Mouse (Mus musculus) ES-E14 (cell line): ENCODE measurements around the gene Zfp472. TPM values are rescaled to one million over a fixed set of nuclear protein-coding genes. Genes with fewer than 3 reads are reported as not detected.

Experiments
- DNase-seq: peaks from one replicate; pipeline ENCODE4 v3.0.0-alpha.2; 2013; ENCODE audit warnings: low read depth, low spot score
- H3K27ac ChIP-seq: 2 replicates; pipeline ENCODE4 v1.5.1; 2012; ENCODE audit warnings: low read depth, mild to moderate bottlenecking, low read length, moderate library complexity, mixed read lengths; ENCODE audit not compliant: poor library complexity, insufficient read depth, severe bottlenecking
- H3K36me3 ChIP-seq: 2 replicates; pipeline ENCODE4 v1.6.1; 2012; ENCODE audit warnings: mild to moderate bottlenecking, low read length, moderate library complexity, mixed read lengths; ENCODE audit not compliant: control insufficient read depth, poor library complexity, insufficient read depth, severe bottlenecking
- H3K4me1 ChIP-seq, 2 experiments: fragments of 150-350 bp in 1 of 2; sonication (generic) in 1 of 2; 2 replicates each; pipeline ENCODE4 v1.6.1; 2012; ENCODE audit warnings: low read length in 2 of 2, mild to moderate bottlenecking in 1 of 2, mixed read lengths in 1 of 2; ENCODE audit not compliant: control insufficient read depth in 2 of 2, insufficient read depth in 2 of 2, poor library complexity in 1 of 2
- H3K4me3 ChIP-seq, 2 experiments: fragments of 150-350 bp in 1 of 2; sonication (generic) in 1 of 2; 2 replicates each; pipeline ENCODE4 v1.5.1; 2012; ENCODE audit warnings: low read length in 2 of 2, low read depth in 1 of 2, mild to moderate bottlenecking in 1 of 2, mixed read lengths in 1 of 2; ENCODE audit not compliant: insufficient read depth in 1 of 2, poor library complexity in 1 of 2, severe bottlenecking in 1 of 2
- H3K9ac ChIP-seq: 2 replicates; pipeline ENCODE4 v1.6.1; 2012; ENCODE audit warnings: low read depth, mild to moderate bottlenecking, low read length, mixed read lengths; ENCODE audit not compliant: poor library complexity, insufficient read depth, severe bottlenecking
- H3K9me3 ChIP-seq: fragments of 150-350 bp; sonication (generic); 2 replicates; pipeline ENCODE4 v1.6.1; 2012; ENCODE audit warnings: low read depth, mild to moderate bottlenecking, low read length; ENCODE audit not compliant: control insufficient read depth, insufficient read depth
- CHD2 ChIP-seq: IDR thresholded peaks from 2 replicates; pipeline ENCODE4 v1.6.1; 2014; ENCODE audit warnings: mild to moderate bottlenecking, low read depth, low read length, inconsistent platforms
- HCFC1 ChIP-seq: IDR thresholded peaks from 2 replicates; pipeline ENCODE4 v1.6.1; 2012; ENCODE audit warnings: low read length, inconsistent platforms, borderline replicate concordance; ENCODE audit not compliant: insufficient read depth
- MAFK ChIP-seq: IDR thresholded peaks from 2 replicates; pipeline ENCODE4 v1.6.1; 2014; ENCODE audit warnings: mild to moderate bottlenecking, low read depth, low read length, inconsistent platforms; ENCODE audit not compliant: insufficient read depth
- ZC3H11A ChIP-seq: IDR thresholded peaks from 2 replicates; pipeline ENCODE4 v1.6.1; 2012; ENCODE audit warnings: low read depth, mild to moderate bottlenecking, inconsistent platforms, low read length, borderline replicate concordance
- ZNF384 ChIP-seq: IDR thresholded peaks from 2 replicates; pipeline ENCODE4 v1.6.1; 2012; ENCODE audit warnings: low read depth, low read length, inconsistent platforms
- in situ Hi-C, 2 experiments: fragments of 600-800 bp; cut with MboI; formaldehyde crosslinking; loops; one replicate each; pipeline ENCODE4 v1.15.1; 2025; ENCODE audit warnings: low sequenced_read_pairs in 2 of 2, inconsistent platforms in 1 of 2; ENCODE audit not compliant: unreplicated experiment in 2 of 2
- total RNA-seq: library from RNA; depleted of rRNA; stranded (reverse); fragments of 300-350 nt; gene quantifications from 2 replicates; pipeline ENCODE4 v1.2.3, GENCODE M21; 2012

Zfp472 gene
- total RNA-seq, 1 experiment: 9.0 TPM

DNA sequence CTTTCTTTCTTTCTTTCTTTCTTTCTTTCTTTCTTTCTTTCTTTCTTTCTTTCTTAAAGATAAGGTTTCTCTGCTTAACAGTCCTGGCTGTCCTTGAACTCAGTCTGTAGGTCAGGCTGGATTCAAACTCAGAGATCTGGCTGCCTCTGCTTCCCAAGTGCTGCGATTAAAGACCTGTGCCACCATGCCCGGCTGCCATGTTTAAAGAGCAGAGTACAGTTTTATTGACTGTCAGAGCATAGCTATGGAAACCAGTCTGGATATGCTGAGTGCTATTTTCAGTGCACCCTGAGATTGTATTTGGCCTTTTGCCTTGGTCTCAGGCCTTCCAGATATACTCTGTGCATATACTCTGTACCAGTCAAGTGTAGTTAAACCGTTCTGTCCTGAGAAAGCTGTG is 22.0 kb upstream of the Zfp472 start:
- H3K9ac ChIP-seq: no peak overlapping the region
- peaks cover 0 to 5% of the 10 kb centered on the region in 2 experiments; a peak in 1 of 4 replicates for H3K4me1 ChIP-seq
- in situ Hi-C loops: no loop called here
- no peak overlapping the region for H3K4me3 ChIP-seq
- H3K9me3 ChIP-seq: no peaks in the 10 kb centered on the region
- DNase-seq: no peak
- TF ChIP-seq ZC3H11A (no peak), HCFC1 (no peak), CHD2 (no peak), ZNF384 (no peak), MAFK (no peak)
- H3K36me3 ChIP-seq: no peaks in the 10 kb centered on the region
- H3K27ac ChIP-seq: no peak overlapping the region

DNA sequence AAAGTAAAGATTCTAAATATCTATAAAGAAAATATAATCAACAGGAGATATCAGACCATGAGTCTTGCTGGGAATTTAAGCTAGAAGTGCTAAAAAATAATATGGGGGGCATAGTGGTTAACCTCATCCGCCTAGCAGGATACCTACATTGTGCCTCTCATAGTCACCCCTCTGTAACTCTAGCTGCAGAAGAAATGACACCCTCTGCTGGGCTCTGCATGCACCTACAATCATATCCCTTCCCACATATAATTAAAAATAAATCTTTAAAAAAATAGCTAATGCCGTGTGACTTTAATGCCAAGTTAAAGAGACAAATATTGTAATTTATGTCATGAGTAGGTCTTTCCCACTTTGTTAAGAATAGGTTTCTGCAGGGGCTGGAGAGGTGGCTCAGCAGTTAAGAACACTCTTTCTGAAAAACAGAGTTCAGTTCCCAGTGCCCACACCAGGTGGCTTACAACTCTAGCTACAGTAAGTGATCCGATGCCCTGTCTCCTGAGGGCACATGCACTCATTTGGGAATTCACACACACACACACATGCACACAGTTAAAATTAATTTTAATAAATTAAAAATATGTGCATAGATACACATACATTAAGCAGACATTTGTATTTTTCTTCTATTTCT is 21.1 kb upstream of the Zfp472 start:
- in situ Hi-C loops: no loop called here
- no peak overlapping the region for H3K27ac ChIP-seq
- no peaks in the 10 kb centered on the region for H3K36me3 ChIP-seq
- H3K4me3 ChIP-seq: no peak overlapping the region
- peaks cover 0 to 5% of the 10 kb centered on the region in 2 experiments; a peak in 1 of 4 replicates for H3K4me1 ChIP-seq
- TF ChIP-seq MAFK: no peak
- TF ChIP-seq CHD2: no peak
- no peak for TF ChIP-seq HCFC1
- TF ChIP-seq ZC3H11A: no peak
- no peak for DNase-seq
- no peaks in the 10 kb centered on the region for H3K9me3 ChIP-seq
- H3K9ac ChIP-seq: no peak overlapping the region

DNA sequence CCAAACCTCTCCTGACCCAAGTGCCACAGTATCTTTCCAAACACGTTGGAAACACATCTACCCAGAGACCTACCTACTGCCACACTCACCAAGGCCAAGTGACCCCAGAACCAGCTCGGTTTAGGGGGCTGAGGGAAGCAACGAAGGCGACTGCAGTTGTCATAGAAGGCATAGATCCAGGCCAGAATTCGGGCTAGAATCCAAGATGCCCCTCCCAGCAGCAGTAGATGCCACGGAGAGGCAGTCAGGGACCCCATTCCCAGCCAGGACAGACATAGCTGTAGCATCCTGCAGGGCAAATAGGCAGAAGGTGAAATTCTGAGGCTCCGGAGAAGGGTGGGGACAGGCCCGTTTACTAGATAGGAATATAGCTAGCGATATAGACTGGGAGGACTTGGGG is 18.9 kb upstream of the Zfp472 start:
- Histone ChIP-seq H3K27ac (no peak overlapping the region; the same call in 1 of the 2 replicates), H3K4me3 (peak overlapping the region; percentile 62 to 92), H3K9me3 (no peaks in the 10 kb centered on the region), H3K4me1 (peaks cover 0 to 10% of the 10 kb centered on the region in 2 experiments; a peak in 2 of 4 replicates), H3K9ac (peak overlapping the region; percentile 66), H3K36me3 (no peaks in the 10 kb centered on the region)
- in situ Hi-C loops: no loop called here
- no peak for TF ChIP-seq MAFK
- no peak for TF ChIP-seq ZNF384
- TF ChIP-seq HCFC1: no peak
- no peak for TF ChIP-seq CHD2
- no peak for DNase-seq

DNA sequence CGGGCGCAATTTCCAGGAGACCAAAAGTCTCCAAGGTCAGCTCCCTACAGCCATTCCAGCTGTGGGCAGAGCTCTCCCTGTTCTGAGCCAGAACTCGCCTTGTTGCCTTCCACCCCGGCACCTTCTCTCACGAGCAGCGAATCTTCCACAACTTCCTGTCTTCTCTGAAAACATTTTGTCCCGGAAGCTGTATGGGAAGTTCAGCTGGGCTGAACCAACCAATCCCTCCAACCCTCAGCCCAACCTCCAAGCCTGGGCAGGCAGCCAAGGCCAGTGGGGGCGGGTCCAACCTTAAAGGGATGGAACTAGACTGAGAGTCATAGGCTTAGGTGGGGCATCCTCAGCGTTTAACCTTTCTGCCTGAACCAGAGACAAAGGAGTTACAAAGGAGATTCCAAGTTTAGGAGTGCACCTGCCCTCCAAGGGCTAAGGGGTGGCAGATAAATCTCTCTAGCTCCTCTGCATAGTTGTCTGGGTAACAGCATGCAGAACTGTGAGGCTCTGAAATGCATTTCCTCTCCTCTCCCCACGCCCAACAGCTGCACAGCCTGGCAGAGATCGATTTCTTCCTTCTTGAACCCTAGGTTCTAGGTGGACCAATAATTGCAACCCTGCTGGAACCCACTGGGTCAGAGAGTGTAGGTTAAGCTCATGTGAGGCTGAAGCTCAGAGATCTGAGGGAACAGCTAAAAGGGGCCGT is 18.2 kb upstream of the Zfp472 start, which contains the start of gene Cyp4f13:
Gene Cyp4f13 (minus strand): TSS at position 188 of the 700 bp plus-strand sequence.
- in situ Hi-C loops: no loop called here

More for the DNA sequence above, 18.2 kb upstream of the Zfp472 start, which contains the start of gene Cyp4f13:
- H3K27ac ChIP-seq: peak within 1 kb of the TSS; percentile 29; the same call in 1 of the 2 replicates
- no peaks in the 10 kb centered on the region for H3K36me3 ChIP-seq
- H3K9ac ChIP-seq: peak within 1 kb of the TSS; percentile 66
- H3K4me3 ChIP-seq: peak within 1 kb of the TSS; percentile 62 to 92
- peaks cover 0 to 11% of the 10 kb centered on the region in 2 experiments; a peak in 2 of 4 replicates for H3K4me1 ChIP-seq
- H3K9me3 ChIP-seq: no peaks in the 10 kb centered on the region
- DNase-seq: peak; percentile 94
- TF ChIP-seq HCFC1 (no peak), ZC3H11A (no peak), CHD2 (no peak), MAFK (no peak), ZNF384 (no peak)
